Mouse (Mus musculus) thymus, postnatal 4 days (tissue): ENCODE data around the gene Mier1.

Experiments used
- DNase-seq: peaks from one replicate; pipeline ENCODE4 v3.0.0; 2021

Gene Mier1

GRCm38 (mm10) chr4:103171256-103171655 lies 57.1 kb downstream of the Mier1 start:
- DNase-seq = no peak

GRCm38 (mm10) chr4:103173507-103173906 lies 59.3 kb downstream of the Mier1 start:
- DNase-seq = no peak

- peak; percentile 33 for DNase-seq
These were observed 59.8 kb downstream of the Mier1 start for GRCm38 (mm10) chr4:103174001-103174400.

GRCm38 (mm10) chr4:103177681-103178080 lies 63.5 kb downstream of the Mier1 start:
- DNase-seq = no peak

GRCm38 (mm10) chr4:103178635-103179318 lies 64.6 kb downstream of the Mier1 start:
- DNase-seq = no peak

- no peak for DNase-seq
These were observed 65.4 kb downstream of the Mier1 start for GRCm38 (mm10) chr4:103179581-103179980.

GRCm38 (mm10) chr4:103180300-103180888 lies 66.2 kb downstream of the Mier1 start:
- DNase-seq = no peak

- no peak for DNase-seq
These were observed 74.8 kb downstream of the Mier1 start for GRCm38 (mm10) chr4:103188786-103189640.

GRCm38 (mm10) chr4:103192421-103192820 lies 78.2 kb downstream of the Mier1 start:
- no peak for DNase-seq

GRCm38 (mm10) chr4:103197401-103197800 lies 83.2 kb downstream of the Mier1 start:
- no peak for DNase-seq

GRCm38 (mm10) chr4:103199086-103199485 lies 84.9 kb downstream of the Mier1 start:
- DNase-seq = peak; percentile 63

- DNase-seq = no peak
These were observed 85.9 kb downstream of the Mier1 start for GRCm38 (mm10) chr4:103200046-103200445.

GRCm38 (mm10) chr4:103203646-103204045 lies 89.5 kb downstream of the Mier1 start:
- no peak for DNase-seq

- no peak for DNase-seq
These were observed 94.4 kb downstream of the Mier1 start for GRCm38 (mm10) chr4:103208553-103208952.

- DNase-seq = peak; percentile 54
These were observed 99.8 kb downstream of the Mier1 start for GRCm38 (mm10) chr4:103213859-103214497.

- DNase-seq = peak; percentile 83
These were observed 100.3 kb downstream of the Mier1 start for GRCm38 (mm10) chr4:103214498-103214924.
